Mouse (Mus musculus): ENCODE results near the gene Alkbh6. TPM values are rescaled to one million over a fixed set of nuclear protein-coding genes. Genes with fewer than 3 reads are reported as not detected.

Gene Alkbh6
- total RNA-seq, 1 experiment: 24.5 TPM

GRCm38 (mm10) chr7:30335688-30336087 is 27.2 kb downstream of the Alkbh6 start:
- H3K9ac ChIP-seq (ENCODE audit: insufficient read depth, low read depth, low read length, poor library complexity, severe bottlenecking): no peak overlapping the region
- no peaks in the 10 kb centered on the region for H3K36me3 ChIP-seq (ENCODE audit: control insufficient read depth, insufficient read depth, low read length, poor library complexity, severe bottlenecking)
- no peaks in the 10 kb centered on the region for H3K4me1 ChIP-seq (ENCODE audit: control insufficient read depth in 2 of 2, insufficient read depth in 2 of 2, low read length in 2 of 2, poor library complexity in 1 of 2)
- H3K9me3 ChIP-seq (ENCODE audit: control insufficient read depth, insufficient read depth, low read depth, low read length): no peaks in the 10 kb centered on the region
- no peak overlapping the region for H3K27ac ChIP-seq (ENCODE audit: insufficient read depth, low read depth, low read length, poor library complexity, severe bottlenecking)
- in situ Hi-C loops (cut with MboI; ENCODE audit: low sequenced_read_pairs in 2 of 2, unreplicated experiment in 2 of 2): no loop called here
- DNase-seq (ENCODE audit: low read depth, low spot score): no peak
- no peak for TF ChIP-seq CHD2 (IDR thresholded peaks at IDR 0.05; ENCODE audit: low read depth, low read length)
- H3K4me3 ChIP-seq (ENCODE audit: insufficient read depth in 1 of 2, low read depth in 1 of 2, low read length in 2 of 2, poor library complexity in 1 of 2, severe bottlenecking in 1 of 2): no peak overlapping the region

GRCm38 (mm10) chr7:30336384-30336783 is 27.9 kb downstream of the Alkbh6 start:
- no peak overlapping the region for H3K4me3 ChIP-seq (ENCODE audit: insufficient read depth in 1 of 2, low read depth in 1 of 2, low read length in 2 of 2, poor library complexity in 1 of 2, severe bottlenecking in 1 of 2)
- in situ Hi-C loops (cut with MboI; ENCODE audit: low sequenced_read_pairs in 2 of 2, unreplicated experiment in 2 of 2): no loop called here
- H3K27ac ChIP-seq (ENCODE audit: insufficient read depth, low read depth, low read length, poor library complexity, severe bottlenecking): no peak overlapping the region
- no peaks in the 10 kb centered on the region for H3K4me1 ChIP-seq (ENCODE audit: control insufficient read depth in 2 of 2, insufficient read depth in 2 of 2, low read length in 2 of 2, poor library complexity in 1 of 2)
- TF ChIP-seq MAFK (IDR thresholded peaks at IDR 0.05; ENCODE audit: insufficient read depth, low read depth, low read length) (no peak), HCFC1 (IDR thresholded peaks at IDR 0.05; ENCODE audit: borderline replicate concordance, insufficient read depth, low read length) (0 out of 2 replicates have a peak, but pooled peaks have one; percentile 23), ZNF384 (IDR thresholded peaks at IDR 0.05; ENCODE audit: low read depth, low read length) (no peak), ZC3H11A (IDR thresholded peaks at IDR 0.05; ENCODE audit: borderline replicate concordance, low read depth, low read length) (peak; percentile 83; the same call in 1 of the 2 replicates), CHD2 (IDR thresholded peaks at IDR 0.05; ENCODE audit: low read depth, low read length) (no peak)
- no peaks in the 10 kb centered on the region for H3K9me3 ChIP-seq (ENCODE audit: control insufficient read depth, insufficient read depth, low read depth, low read length)
- no peak overlapping the region for H3K9ac ChIP-seq (ENCODE audit: insufficient read depth, low read depth, low read length, poor library complexity, severe bottlenecking)
- DNase-seq (ENCODE audit: low read depth, low spot score): peak; percentile 87
- no peaks in the 10 kb centered on the region for H3K36me3 ChIP-seq (ENCODE audit: control insufficient read depth, insufficient read depth, low read length, poor library complexity, severe bottlenecking)

GRCm38 (mm10) chr7:30339432-30340109 is 31.1 kb downstream of the Alkbh6 start:
- DNase-seq (ENCODE audit: low read depth, low spot score): no peak
- Histone ChIP-seq H3K27ac (ENCODE audit: insufficient read depth, low read depth, low read length, poor library complexity, severe bottlenecking) (no peak overlapping the region), H3K4me1 (ENCODE audit: control insufficient read depth in 2 of 2, insufficient read depth in 2 of 2, low read length in 2 of 2, poor library complexity in 1 of 2) (no peaks in the 10 kb centered on the region), H3K36me3 (ENCODE audit: control insufficient read depth, insufficient read depth, low read length, poor library complexity, severe bottlenecking) (no peaks in the 10 kb centered on the region), H3K9me3 (ENCODE audit: control insufficient read depth, insufficient read depth, low read depth, low read length) (no peaks in the 10 kb centered on the region), H3K9ac (ENCODE audit: insufficient read depth, low read depth, low read length, poor library complexity, severe bottlenecking) (no peak overlapping the region), H3K4me3 (ENCODE audit: insufficient read depth in 1 of 2, low read depth in 1 of 2, low read length in 2 of 2, poor library complexity in 1 of 2, severe bottlenecking in 1 of 2) (no peak overlapping the region)
- TF ChIP-seq CHD2 (IDR thresholded peaks at IDR 0.05; ENCODE audit: low read depth, low read length) (no peak), MAFK (IDR thresholded peaks at IDR 0.05; ENCODE audit: insufficient read depth, low read depth, low read length) (no peak), ZNF384 (IDR thresholded peaks at IDR 0.05; ENCODE audit: low read depth, low read length) (no peak), ZC3H11A (IDR thresholded peaks at IDR 0.05; ENCODE audit: borderline replicate concordance, low read depth, low read length) (no peak), HCFC1 (IDR thresholded peaks at IDR 0.05; ENCODE audit: borderline replicate concordance, insufficient read depth, low read length) (no peak)
- in situ Hi-C loops (cut with MboI; ENCODE audit: low sequenced_read_pairs in 2 of 2, unreplicated experiment in 2 of 2): no loop called here

GRCm38 (mm10) chr7:30346635-30347379 is 38.3 kb downstream of the Alkbh6 start:
- TF ChIP-seq ZNF384 (IDR thresholded peaks at IDR 0.05; ENCODE audit: low read depth, low read length) (no peak), MAFK (IDR thresholded peaks at IDR 0.05; ENCODE audit: insufficient read depth, low read depth, low read length) (0 out of 2 replicates have a peak, but pooled peaks have one; percentile 20), ZC3H11A (IDR thresholded peaks at IDR 0.05; ENCODE audit: borderline replicate concordance, low read depth, low read length) (no peak), HCFC1 (IDR thresholded peaks at IDR 0.05; ENCODE audit: borderline replicate concordance, insufficient read depth, low read length) (0 out of 2 replicates have a peak, but pooled peaks have one; percentile 19)
- peaks cover 0 to 9% of the 10 kb centered on the region in 2 experiments; a peak in 2 of 4 replicates for H3K4me1 ChIP-seq (ENCODE audit: control insufficient read depth in 2 of 2, insufficient read depth in 2 of 2, low read length in 2 of 2, poor library complexity in 1 of 2)
- peak; percentile 61 for DNase-seq (ENCODE audit: low read depth, low spot score)
- H3K27ac ChIP-seq (ENCODE audit: insufficient read depth, low read depth, low read length, poor library complexity, severe bottlenecking): no peak overlapping the region
- no peak overlapping the region for H3K4me3 ChIP-seq (ENCODE audit: insufficient read depth in 1 of 2, low read depth in 1 of 2, low read length in 2 of 2, poor library complexity in 1 of 2, severe bottlenecking in 1 of 2)
- in situ Hi-C loops (cut with MboI; ENCODE audit: low sequenced_read_pairs in 2 of 2, unreplicated experiment in 2 of 2): no loop called here
- H3K9me3 ChIP-seq (ENCODE audit: control insufficient read depth, insufficient read depth, low read depth, low read length): no peaks in the 10 kb centered on the region
- no peaks in the 10 kb centered on the region for H3K36me3 ChIP-seq (ENCODE audit: control insufficient read depth, insufficient read depth, low read length, poor library complexity, severe bottlenecking)
- H3K9ac ChIP-seq (ENCODE audit: insufficient read depth, low read depth, low read length, poor library complexity, severe bottlenecking): no peak overlapping the region

Data from ES-E14 (cell line).